Mouse (Mus musculus): Measurements from ENCODE around the gene Cib1.

- no peak for TF ChIP-seq CTCF (IDR thresholded peaks at IDR 0.05; ENCODE audit: extremely low read depth, insufficient read depth, low read length)
- no peak for TF ChIP-seq POLR2A (IDR thresholded peaks at IDR 0.05; ENCODE audit: extremely low read depth, insufficient read depth, low read length)
Observed at GRCm38 (mm10) chr7:80199851-80200587, 32.6 kb downstream of the Cib1 start.
